Mouse (Mus musculus) thymus, adult 18-20 months (tissue): ENCODE data around the gene Gtf2h2.
"Not testable (repeated sequence)": the region's sequence is repeated elsewhere in the genome, so short reads cannot be mapped to it uniquely, and the experiment has no call there.

Experiments used
- DNase-seq, 2 experiments: peaks; one replicate each; pipeline ENCODE4 v3.0.0; 2022; ENCODE audit warnings: mixed read lengths in 2 of 2

The Gtf2h2 gene

DNA sequence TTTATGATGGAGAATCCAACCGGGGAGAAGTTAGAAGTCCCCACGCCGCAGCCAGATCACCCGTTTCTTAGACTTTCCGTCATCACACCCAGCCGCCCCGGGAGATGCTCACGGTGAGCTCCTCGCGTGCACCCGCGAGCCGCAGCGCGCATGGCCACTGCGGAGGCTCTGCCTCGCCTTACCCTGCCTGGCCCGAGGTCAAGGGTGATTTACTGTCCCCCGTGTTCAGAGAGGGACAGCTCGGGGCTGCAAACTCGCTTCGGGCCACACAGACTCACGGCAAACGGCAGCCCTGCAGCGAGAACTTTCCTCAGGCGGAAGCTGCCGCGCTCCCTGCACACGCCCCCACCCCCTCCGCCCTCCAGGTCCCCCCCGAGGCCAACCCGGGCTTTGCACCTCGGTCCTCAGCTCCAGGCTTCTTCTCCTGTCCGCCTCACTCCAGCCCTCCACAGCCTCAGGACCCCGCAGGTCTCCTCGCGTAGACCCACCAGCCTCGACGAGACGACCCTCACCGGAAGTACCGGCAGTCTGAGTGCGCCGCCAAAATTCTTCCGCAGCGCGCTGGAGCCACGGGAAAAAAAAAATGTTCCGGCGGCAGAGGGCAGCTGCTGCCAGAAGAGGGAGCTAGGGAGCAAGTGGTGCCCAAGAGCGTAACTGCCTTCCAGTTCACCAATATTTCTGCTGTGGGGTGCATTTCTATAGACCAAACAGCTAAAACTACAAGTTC lies at the start of gene Gtf2h2:
Gtf2h2 (minus strand) TSS at position 519 of the 727 bp plus-strand sequence.
- peak; percentile 58 to 59 for DNase-seq

DNA sequence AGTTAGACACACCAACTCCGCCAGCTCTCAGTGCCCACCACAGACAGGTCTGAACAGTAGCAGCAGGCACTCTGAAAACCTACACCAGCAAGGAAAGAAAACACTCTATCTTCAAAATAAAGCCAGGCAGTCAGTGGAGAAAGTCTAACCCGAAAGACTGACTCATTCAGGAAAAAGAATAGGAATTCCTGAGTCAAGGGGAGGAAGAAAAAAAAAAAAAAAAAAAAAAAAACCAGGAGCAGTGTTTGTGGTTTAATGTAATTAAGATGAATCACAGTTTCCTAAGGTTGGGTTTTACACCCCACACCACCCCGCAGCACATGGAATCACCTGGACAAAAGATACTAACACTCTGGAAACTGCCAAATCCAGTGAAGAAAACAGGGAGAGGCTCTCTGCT lies 43.8 kb upstream of the Gtf2h2 start:
- DNase-seq = no peak

- DNase-seq = no peak
These were observed 40.5 kb upstream of the Gtf2h2 start for GRCm38 (mm10) chr13:100532788-100533365.

- DNase-seq = no peak
These were observed 34.3 kb upstream of the Gtf2h2 start for GRCm38 (mm10) chr13:100526649-100527038.

- DNase-seq = no peak
These were observed 33.7 kb upstream of the Gtf2h2 start for GRCm38 (mm10) chr13:100525935-100526648.

DNA sequence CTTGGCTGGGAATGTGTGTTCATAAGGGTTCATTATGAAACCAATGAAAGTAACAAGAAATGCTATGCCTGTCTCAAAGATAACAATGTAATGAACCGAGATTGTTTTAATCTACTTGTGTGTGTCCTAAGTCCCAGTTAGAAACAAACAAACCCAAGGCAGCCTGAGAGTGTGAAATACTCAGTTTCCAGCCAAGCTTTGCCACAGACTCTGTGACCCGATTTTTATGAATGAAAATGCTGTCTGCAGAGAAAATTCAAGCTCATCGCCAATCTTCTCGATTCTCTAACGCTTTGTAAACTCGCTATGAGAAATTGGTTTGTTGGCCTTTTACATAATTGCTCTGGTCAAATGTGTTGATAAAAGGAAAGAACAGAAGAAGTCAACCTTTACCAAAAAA lies 32.5 kb upstream of the Gtf2h2 start:
- no peak for DNase-seq

DNA sequence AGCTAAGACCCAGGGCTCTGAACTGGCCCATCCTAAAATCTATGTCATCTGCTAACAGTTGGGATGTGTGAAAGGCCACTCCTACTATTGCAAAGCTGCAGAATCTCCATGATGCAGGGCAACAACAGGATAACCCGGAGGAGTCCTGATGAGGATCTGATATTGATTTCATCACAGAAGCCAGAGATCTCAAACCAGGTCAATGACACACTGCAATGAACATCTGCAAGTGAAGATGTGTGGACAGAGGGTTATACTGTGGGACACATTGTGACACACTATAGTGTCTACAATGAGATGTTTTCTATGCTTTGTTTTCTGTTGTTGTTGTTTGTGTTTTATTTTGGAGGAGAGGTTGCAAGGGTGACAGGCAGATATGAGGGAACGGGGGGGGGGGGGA lies 31.3 kb upstream of the Gtf2h2 start:
- DNase-seq = no peak

GRCm38 (mm10) chr13:100521724-100522591 lies 29.6 kb upstream of the Gtf2h2 start:
- no peak for DNase-seq

- DNase-seq = no peak
These were observed 26.8 kb upstream of the Gtf2h2 start for GRCm38 (mm10) chr13:100519162-100519561.

- no peak for DNase-seq
These were observed 25.8 kb upstream of the Gtf2h2 start for GRCm38 (mm10) chr13:100518191-100518590.

DNA sequence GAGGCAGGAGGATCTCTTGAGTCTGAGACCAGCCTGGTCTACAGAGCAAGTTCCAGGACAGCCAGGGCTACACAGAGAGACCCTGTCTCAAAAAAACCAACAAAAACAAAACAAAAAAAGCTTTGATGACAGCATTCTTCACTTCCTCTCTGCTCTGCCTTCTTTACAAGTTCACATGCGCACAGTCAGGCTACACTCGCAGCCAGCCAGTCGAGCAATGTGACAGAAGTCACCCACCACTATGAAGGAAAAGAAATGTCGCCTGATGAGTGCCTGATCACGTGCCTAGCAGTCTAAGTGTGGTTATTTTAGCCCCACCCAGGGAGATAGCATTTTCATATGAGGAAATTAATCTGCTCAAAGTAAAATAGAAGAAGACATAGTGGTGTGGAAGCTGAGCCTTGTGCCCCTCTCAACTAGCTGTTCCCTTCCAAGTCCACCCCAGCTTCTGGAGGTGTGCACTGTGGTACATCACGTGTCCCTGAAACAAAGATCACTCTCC lies 25.3 kb upstream of the Gtf2h2 start:
- no peak for DNase-seq

DNA sequence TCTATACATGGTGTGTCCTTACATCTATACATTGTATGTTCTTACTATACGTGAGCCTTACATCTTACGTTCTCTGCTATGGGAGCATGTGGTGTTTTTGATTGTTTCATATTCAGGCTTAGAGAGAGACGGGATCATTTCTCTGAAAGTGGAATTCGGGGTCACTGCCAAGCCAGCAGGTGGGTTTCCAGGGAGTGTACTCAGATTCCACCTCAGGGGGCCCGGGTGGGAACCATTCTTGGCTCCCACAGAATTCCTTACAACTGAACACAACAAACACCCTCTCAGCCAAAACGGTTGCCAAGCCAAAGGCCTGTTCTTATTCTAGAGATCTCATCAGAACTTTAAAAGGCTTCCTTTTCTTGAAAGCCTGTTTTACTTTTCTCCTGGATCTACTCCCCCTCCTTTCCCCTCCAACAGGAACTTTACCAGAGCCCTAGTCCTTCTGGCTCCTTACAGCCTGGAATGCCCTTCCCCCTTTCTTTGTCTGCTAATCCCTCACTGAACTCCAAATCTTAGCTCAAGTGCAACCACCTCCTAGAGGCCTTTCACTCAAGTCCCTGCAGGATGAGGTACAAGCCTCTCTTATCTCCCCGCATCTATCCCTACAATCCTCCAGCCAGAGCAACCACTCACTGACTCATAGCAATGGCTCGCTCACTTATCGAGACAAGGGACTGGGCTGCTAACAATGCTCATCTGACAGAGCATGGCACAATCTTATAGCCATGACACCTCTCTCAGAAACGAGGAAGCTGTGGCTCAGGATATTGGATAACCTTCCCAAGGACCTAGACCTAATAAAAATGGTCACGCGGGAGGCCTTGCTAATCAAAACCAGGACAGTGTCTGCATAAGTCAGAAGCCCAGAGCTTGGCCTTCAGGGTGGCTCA lies 24.1 kb upstream of the Gtf2h2 start:
- no peak for DNase-seq

DNA sequence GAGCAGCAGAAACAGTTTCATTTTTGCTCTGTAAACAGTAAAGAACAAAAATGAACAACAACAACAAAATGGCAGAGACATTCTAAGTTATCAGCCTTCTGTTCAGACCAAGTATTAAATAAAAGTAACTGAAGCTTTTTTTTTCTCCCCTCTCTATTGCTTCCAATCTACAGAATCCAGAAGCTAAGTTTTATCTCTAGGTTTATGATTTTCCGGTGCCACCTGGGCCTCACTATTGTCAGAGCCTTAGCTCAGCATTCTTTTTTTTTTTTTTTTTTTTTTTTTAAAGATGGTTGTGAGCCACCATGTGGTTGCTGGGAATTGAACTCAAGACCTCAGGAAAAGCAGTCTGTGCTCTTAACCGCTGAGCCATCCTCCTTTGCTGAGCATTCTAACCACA lies 20.4 kb upstream of the Gtf2h2 start:
- DNase-seq = no peak

GRCm38 (mm10) chr13:100511860-100512364 lies 19.5 kb upstream of the Gtf2h2 start:
- no peak for DNase-seq

GRCm38 (mm10) chr13:100511146-100511859 lies 18.9 kb upstream of the Gtf2h2 start:
- no peak for DNase-seq

DNA sequence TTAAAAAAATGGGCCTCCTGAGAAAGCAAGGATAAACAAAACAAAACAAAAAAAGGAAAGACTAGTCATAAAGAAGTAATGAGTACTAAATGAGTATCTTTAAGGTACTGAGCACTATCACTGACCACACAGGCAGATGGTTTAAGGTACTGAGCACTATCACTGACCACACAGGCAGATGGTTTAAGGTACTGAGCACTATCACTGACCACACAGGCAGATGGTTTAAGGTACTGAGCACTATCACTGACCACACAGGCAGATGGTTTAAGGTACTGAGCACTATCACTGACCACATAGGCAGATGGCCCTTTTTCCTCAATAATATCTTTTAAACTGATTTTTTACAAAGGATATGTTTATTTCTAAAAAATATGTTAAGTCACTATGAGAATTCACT lies 7.2 kb upstream of the Gtf2h2 start:
- not testable (repeated sequence) for DNase-seq

- no peak for DNase-seq
These were observed 3.0 kb upstream of the Gtf2h2 start for GRCm38 (mm10) chr13:100495337-100495736.

DNA sequence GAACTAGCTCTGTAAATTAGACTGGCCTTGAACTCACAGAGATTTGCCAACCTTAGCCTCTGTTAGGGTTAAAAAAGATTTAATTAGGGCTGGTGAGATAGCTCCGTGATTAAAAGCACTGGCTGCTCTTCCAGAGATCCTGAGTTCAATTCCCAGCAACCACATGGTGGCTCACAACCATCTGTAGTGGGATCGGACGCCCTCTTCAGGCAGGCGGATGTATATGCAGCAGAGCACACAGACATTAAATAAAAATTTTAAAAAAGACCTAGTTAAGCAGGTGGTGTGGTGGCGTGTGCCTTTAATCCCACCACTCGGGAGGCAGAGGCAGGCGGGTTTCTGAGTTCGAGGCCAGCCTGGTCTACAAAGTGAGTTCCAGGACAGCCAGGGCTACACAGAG lies 2.0 kb upstream of the Gtf2h2 start:
- DNase-seq = not testable (repeated sequence)

DNA sequence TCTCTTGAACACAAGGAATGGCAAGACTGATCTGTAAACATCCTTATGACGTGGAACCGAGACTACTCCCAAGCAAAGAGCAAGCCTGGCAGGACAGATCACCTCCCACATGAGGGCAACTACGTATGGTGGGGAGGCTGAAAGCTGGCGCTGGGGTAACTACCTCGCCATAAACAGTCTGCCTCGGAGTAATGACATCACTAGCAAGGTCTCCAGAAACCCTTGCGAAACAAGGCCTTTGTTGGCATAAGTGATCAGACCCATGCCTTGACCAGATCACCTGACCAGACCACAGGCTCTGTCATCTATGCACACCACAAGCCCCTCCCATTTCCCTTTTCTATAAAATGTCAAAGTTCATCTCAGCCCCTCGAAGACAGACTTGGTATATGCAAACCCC lies 934 bp upstream of the Gtf2h2 start:
- no peak for DNase-seq

GRCm38 (mm10) chr13:100491623-100492022 lies 756 bp downstream of the Gtf2h2 start:
- DNase-seq = no peak

- no peak for DNase-seq
These were observed 2.0 kb downstream of the Gtf2h2 start for GRCm38 (mm10) chr13:100490424-100490823.
